Mouse (Mus musculus) thymus, adult 2 months (tissue): ENCODE measurements around the gene Pafah1b3. TPM values are rescaled to one million over a fixed set of nuclear protein-coding genes. Genes with fewer than 3 reads are reported as not detected.
"Not testable (repeated sequence)": the region's sequence is repeated elsewhere in the genome, so short reads cannot be mapped to it uniquely, and the experiment has no call there.

Experiments
- DNase-seq: peaks from one replicate; pipeline ENCODE4 v3.0.0; 2021
- H3K27ac ChIP-seq: fragments of 200-500 bp; 2 replicates; pipeline ENCODE4 v1.5.1; 2012; ENCODE audit warnings: low read length, control low read depth; ENCODE audit not compliant: control insufficient read depth, insufficient read depth
- H3K27me3 ChIP-seq: fragments of 200-500 bp; 2 replicates; pipeline ENCODE4 v1.6.1; 2012; ENCODE audit warnings: mild to moderate bottlenecking, low read length, moderate library complexity, mixed read lengths; ENCODE audit not compliant: control insufficient read depth, insufficient read depth
- H3K36me3 ChIP-seq: fragments of 200-500 bp; 2 replicates; pipeline ENCODE4 v1.6.1; 2012; ENCODE audit warnings: mild to moderate bottlenecking, low read length, moderate library complexity; ENCODE audit not compliant: control insufficient read depth, insufficient read depth
- H3K4me1 ChIP-seq: fragments of 200-500 bp; replicated peaks from 2 replicates; pipeline ENCODE4 v1.6.1; 2012; ENCODE audit warnings: low read length; ENCODE audit not compliant: control insufficient read depth, insufficient read depth
- H3K4me3 ChIP-seq: fragments of 200-500 bp; 2 replicates; pipeline ENCODE4 v1.5.1; 2012; ENCODE audit warnings: mild to moderate bottlenecking, low read length, control low read depth, moderate library complexity; ENCODE audit not compliant: control insufficient read depth, insufficient read depth
- CTCF ChIP-seq: fragments of 200-500 bp; IDR thresholded peaks from 2 replicates; pipeline ENCODE4 v1.5.1; 2012; ENCODE audit warnings: mild to moderate bottlenecking, control low read depth, low read length, moderate library complexity, borderline replicate concordance; ENCODE audit not compliant: control insufficient read depth, poor library complexity, insufficient read depth; ENCODE audit errors: extremely low read depth
- POLR2A ChIP-seq: fragments of 200-500 bp; IDR thresholded peaks from 2 replicates; pipeline ENCODE4 v1.6.1; 2012; ENCODE audit warnings: mild to moderate bottlenecking, low read length, control low read depth, moderate library complexity; ENCODE audit not compliant: control insufficient read depth, poor library complexity, insufficient read depth; ENCODE audit errors: extremely low read depth
- WGBS: fragments of 180-500 bp; shearing (Covaris S2); methylation state at CpG from one replicate; pipeline ENCODE4 v1.1.7; 2018; 5-methylcytosine and 5-hydroxymethylcytosine counted together
- polyA plus RNA-seq: library from polyadenylated mRNA; depleted of rRNA; stranded (reverse); fragments of >200 nt; gene quantifications from 2 replicates; pipeline ENCODE4 v1.2.3, GENCODE M21; 2012; rRNA removed

Gene Pafah1b3
- polyA plus RNA-seq, result 138 and 140 TPM in 2 replicates

GRCm38 (mm10) chr7:25297454-25298325 lies at the start of gene Pafah1b3:
Gene Pafah1b3, minus strand, starts transcription at chr7:25297986.
- H3K27ac ChIP-seq, result peak within 1 kb of the TSS; percentile 76
- under 1% methylated on average over 52 of the region's 52 CpGs for WGBS

GRCm38 (mm10) chr7:25341000-25341784 lies 43.4 kb upstream of the Pafah1b3 start:
- no peaks in the 10 kb centered on the region for H3K27me3 ChIP-seq
- H3K36me3 ChIP-seq, result no peaks in the 10 kb centered on the region
- TF ChIP-seq CTCF (no peak), POLR2A (no peak)
- no peak for DNase-seq
- no peak overlapping the region for H3K27ac ChIP-seq
- WGBS, result 90% methylated on average over 20 of the region's 20 CpGs
- H3K4me1 ChIP-seq, result no peaks in the 10 kb centered on the region
- H3K4me3 ChIP-seq, result no peak overlapping the region

More at GRCm38 (mm10) chr7:25297454-25298325, at the start of gene Pafah1b3:
- Histone ChIP-seq H3K27me3 (no peaks in the 10 kb centered on the region), H3K4me3 (peak within 1 kb of the TSS; percentile 94), H3K4me1 (peaks cover 18% of the 10 kb centered on the region), H3K36me3 (peaks cover 9% of the 10 kb centered on the region)
- TF ChIP-seq POLR2A (no peak), CTCF (peak; percentile 78; the same call in 1 of the 2 replicates)
- peak; percentile 82 for DNase-seq

GRCm38 (mm10) chr7:25339329-25339728 lies 41.5 kb upstream of the Pafah1b3 start:
- 94% methylated on average over 9 of the region's 9 CpGs for WGBS
- Histone ChIP-seq H3K4me3 (no peak overlapping the region), H3K27me3 (no peaks in the 10 kb centered on the region), H3K27ac (no peak overlapping the region), H3K4me1 (no peaks in the 10 kb centered on the region), H3K36me3 (no peaks in the 10 kb centered on the region)
- no peak for TF ChIP-seq CTCF
- no peak for DNase-seq

- Histone ChIP-seq H3K27ac (no peak overlapping the region), H3K27me3 (no peaks in the 10 kb centered on the region), H3K4me3 (no peak overlapping the region), H3K36me3 (no peaks in the 10 kb centered on the region), H3K4me1 (no peaks in the 10 kb centered on the region)
- TF ChIP-seq POLR2A, result no peak
- no peak for TF ChIP-seq CTCF
- WGBS, result 92% methylated on average over 12 of the region's 12 CpGs
- DNase-seq, result no peak
Measured at GRCm38 (mm10) chr7:25334472-25334871, 36.7 kb upstream of the Pafah1b3 start.

- no peak overlapping the region for H3K27ac ChIP-seq
- no peaks in the 10 kb centered on the region for H3K36me3 ChIP-seq
- peak; percentile 71 for DNase-seq
- H3K4me1 ChIP-seq, result no peaks in the 10 kb centered on the region
- TF ChIP-seq CTCF, result peak; percentile 87
- TF ChIP-seq POLR2A, result no peak
- no peak overlapping the region for H3K4me3 ChIP-seq
- 54% methylated on average over 16 of the region's 16 CpGs for WGBS
- H3K27me3 ChIP-seq, result no peaks in the 10 kb centered on the region
Measured at GRCm38 (mm10) chr7:25333596-25334307, 36.0 kb upstream of the Pafah1b3 start.

- DNase-seq, result no peak
- TF ChIP-seq POLR2A, result no peak
- no peak for TF ChIP-seq CTCF
- Histone ChIP-seq H3K36me3 (no peaks in the 10 kb centered on the region), H3K4me1 (no peaks in the 10 kb centered on the region), H3K27ac (no peak overlapping the region), H3K4me3 (no peak overlapping the region), H3K27me3 (no peaks in the 10 kb centered on the region)
- 82% methylated on average over 8 of the region's 8 CpGs for WGBS
Measured at GRCm38 (mm10) chr7:25326233-25326632, 28.4 kb upstream of the Pafah1b3 start.

- H3K4me1 ChIP-seq, H3K27me3 ChIP-seq, DNase-seq, H3K36me3 ChIP-seq, H3K4me3 ChIP-seq, H3K27ac ChIP-seq: not testable (repeated sequence)
- 90% methylated on average over 6 of the region's 6 CpGs for WGBS
Measured at GRCm38 (mm10) chr7:25325431-25325830, 27.6 kb upstream of the Pafah1b3 start.
